ENCODE assay signal across 16 mouse cellular contexts in genomic region chr7:88735768-88736167, GRCm38 (mm10).
"Had no signal": no experiment of that assay in that cellular context is flagged by ENCODE, and none has a peak within 500 bp of the region (broad histone marks: within the 10 kb centered on the region; RNA-seq: fewer than 3 reads in every experiment).

No protein-coding gene starts in this region.

- DNase-seq: lung, adult 18-20 months; lung, embryonic 14.5 days; lung, postnatal 14 days; lung, postnatal 4 days; midbrain, embryonic 14.5 days; right cerebral cortex, adult 18-20 months; right cerebral cortex, postnatal 25 days; right cerebral cortex, postnatal 4 days; spleen, adult 18-20 months; thymus, adult 18-20 months; thymus, postnatal 14 days; thymus, postnatal 36 days had no signal

- ATAC-seq: midbrain, embryonic 16.5 days had no signal

- H3K4me3 ChIP-seq: midbrain, embryonic 10.5 days; midbrain, embryonic 12.5 days; neural tube, embryonic 12.5 days had no signal

- H3K4me1 ChIP-seq: midbrain, embryonic 10.5 days; midbrain, embryonic 12.5 days; neural tube, embryonic 12.5 days had no signal

- H3K36me3 ChIP-seq: midbrain, embryonic 10.5 days; midbrain, embryonic 12.5 days; neural tube, embryonic 12.5 days had no signal

- H3K27ac ChIP-seq: midbrain, embryonic 10.5 days; midbrain, embryonic 12.5 days; neural tube, embryonic 12.5 days had no signal

- H3K4me2 ChIP-seq: lung, embryonic 14.5 days; midbrain, embryonic 12.5 days; neural tube, embryonic 12.5 days had no signal

- H3K9me3 ChIP-seq: midbrain, embryonic 10.5 days; midbrain, embryonic 12.5 days; neural tube, embryonic 12.5 days had no signal

- H3K9ac ChIP-seq: lung, embryonic 14.5 days; midbrain, embryonic 12.5 days; neural tube, embryonic 12.5 days had no signal

- H3K27me3 ChIP-seq: midbrain, embryonic 12.5 days; neural tube, embryonic 12.5 days had no signal
